Mouse (Mus musculus): Measurements from ENCODE around the gene Ube2t.

- TF ChIP-seq GATA1 (IDR thresholded peaks at IDR 0.05; ENCODE audit: borderline replicate concordance, low read length) (no peak), FLI1 (IDR thresholded peaks at IDR 0.05; ENCODE audit: low read length) (no peak)
These were observed 3.1 kb downstream of the Ube2t start for GRCm38 (mm10) chr1:134965430-134965829.
